Mouse (Mus musculus): ENCODE data around the gene Fam222a. TPM values are rescaled to one million over a fixed set of nuclear protein-coding genes. Genes with fewer than 3 reads are reported as not detected.

Gene Fam222a
- polyA plus RNA-seq, 1 experiment from 2014 or later: 7.1 TPM

DNA sequence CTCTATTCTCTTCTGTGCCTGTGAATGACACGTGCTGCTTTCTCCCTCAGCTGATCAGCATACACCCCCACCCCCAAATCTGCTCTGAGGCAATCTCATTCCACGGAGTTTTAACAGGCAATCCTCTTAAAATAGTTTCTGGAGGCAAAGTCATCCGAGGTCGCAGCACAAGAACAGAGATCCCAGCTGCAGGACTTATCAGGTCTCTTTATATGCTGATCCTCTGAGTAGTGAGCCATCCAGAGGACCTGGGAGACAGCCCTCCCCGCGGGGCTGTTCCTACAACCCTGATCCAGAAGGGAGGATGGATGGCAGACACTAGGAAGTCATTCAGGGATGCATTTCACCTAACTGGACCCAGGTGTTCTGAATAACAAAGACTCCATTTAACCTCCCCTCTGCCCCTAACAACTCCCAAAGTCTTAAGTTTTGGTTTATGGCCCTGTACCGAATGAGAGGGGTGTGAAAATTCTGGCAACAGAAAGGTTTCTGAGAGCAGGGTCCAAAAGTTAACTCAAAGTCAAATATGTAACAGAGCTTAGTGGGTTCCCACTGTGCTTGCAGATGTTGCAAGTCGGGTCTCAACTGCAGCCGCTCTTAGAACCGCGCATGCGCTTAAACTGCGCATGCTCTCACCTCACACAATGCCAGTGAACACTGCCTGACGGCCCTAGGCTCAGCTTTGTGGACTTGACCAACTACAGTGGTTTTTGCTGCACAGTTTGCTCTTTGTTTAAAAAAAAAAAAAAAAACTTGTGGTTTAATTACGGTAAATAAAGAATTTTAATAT lies 26.0 kb upstream of the Fam222a start:
- DNase-seq (ENCODE audit: low spot score) (no peak), ATAC-seq (replicated peaks; ENCODE audit: low FRiP score, low TSS enrichment, low read depth) (no peak)
- no peak overlapping the region for H3K4me2 ChIP-seq (ENCODE audit: low read length)
- peaks cover 26% of the 10 kb centered on the region for H3K4me1 ChIP-seq (replicated peaks; ENCODE audit: control insufficient read depth, insufficient read depth, low read length)
- no peaks in the 10 kb centered on the region for H3K36me3 ChIP-seq (ENCODE audit: control insufficient read depth, insufficient read depth, low read length)
- no peak overlapping the region for H3K4me3 ChIP-seq (ENCODE audit: low read depth, low read length)
- H3K27me3 ChIP-seq (replicated peaks; ENCODE audit: control insufficient read depth, insufficient read depth, low read length): peaks cover 12% of the 10 kb centered on the region
- H3K9me3 ChIP-seq (ENCODE audit: control insufficient read depth, low read length): no peaks in the 10 kb centered on the region
- H3K27ac ChIP-seq (ENCODE audit: low read depth): no peak overlapping the region
- 47% methylated on average over 15 of the region's 15 CpGs for WGBS
- no peak overlapping the region for H3K9ac ChIP-seq (ENCODE audit: low read length)

DNA sequence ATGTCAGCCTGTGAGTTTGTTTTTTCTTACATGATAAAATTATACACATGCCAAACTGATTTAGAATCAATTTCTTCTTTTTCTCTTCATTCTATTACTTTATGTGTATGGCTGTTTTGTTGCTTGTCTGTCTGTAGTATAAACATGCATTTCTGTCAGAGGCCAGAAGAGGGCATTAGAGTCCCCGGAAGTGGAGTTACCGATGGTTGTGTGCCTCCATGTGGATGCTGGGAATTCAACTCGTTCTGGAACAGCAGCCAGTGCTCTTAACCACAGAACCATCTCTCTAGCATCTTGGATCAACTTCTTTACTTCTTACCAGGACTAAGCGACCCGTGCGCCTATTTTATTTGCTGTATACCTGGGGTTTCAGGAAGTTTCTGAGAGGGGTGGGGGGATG lies 24.2 kb upstream of the Fam222a start:
- WGBS: 88% methylated on average over 6 of the region's 6 CpGs
- H3K9me3 ChIP-seq (ENCODE audit: control insufficient read depth, low read length): no peaks in the 10 kb centered on the region
- no peaks in the 10 kb centered on the region for H3K36me3 ChIP-seq (ENCODE audit: control insufficient read depth, insufficient read depth, low read length)
- no peak overlapping the region for H3K4me3 ChIP-seq (ENCODE audit: low read depth, low read length)
- DNase-seq (ENCODE audit: low spot score) (no peak), ATAC-seq (replicated peaks; ENCODE audit: low FRiP score, low TSS enrichment, low read depth) (no peak)
- peaks cover 14% of the 10 kb centered on the region for H3K4me1 ChIP-seq (replicated peaks; ENCODE audit: control insufficient read depth, insufficient read depth, low read length)
- H3K9ac ChIP-seq (ENCODE audit: low read length): no peak overlapping the region
- no peak overlapping the region for H3K4me2 ChIP-seq (ENCODE audit: low read length)
- no peak overlapping the region for H3K27ac ChIP-seq (ENCODE audit: low read depth)
- no peaks in the 10 kb centered on the region for H3K27me3 ChIP-seq (replicated peaks; ENCODE audit: control insufficient read depth, insufficient read depth, low read length)

GRCm38 (mm10) chr5:114544205-114544604 lies 23.6 kb upstream of the Fam222a start:
- ATAC-seq (replicated peaks; ENCODE audit: low FRiP score, low TSS enrichment, low read depth) (no peak), DNase-seq (ENCODE audit: low spot score) (no peak)
- Histone ChIP-seq H3K27ac (ENCODE audit: low read depth) (no peak overlapping the region), H3K4me2 (ENCODE audit: low read length) (no peak overlapping the region), H3K36me3 (ENCODE audit: control insufficient read depth, insufficient read depth, low read length) (no peaks in the 10 kb centered on the region), H3K4me3 (ENCODE audit: low read depth, low read length) (no peak overlapping the region), H3K27me3 (replicated peaks; ENCODE audit: control insufficient read depth, insufficient read depth, low read length) (no peaks in the 10 kb centered on the region), H3K9me3 (ENCODE audit: control insufficient read depth, low read length) (no peaks in the 10 kb centered on the region), H3K4me1 (replicated peaks; ENCODE audit: control insufficient read depth, insufficient read depth, low read length) (peaks cover 10% of the 10 kb centered on the region; the same call in 1 of the 2 replicates), H3K9ac (ENCODE audit: low read length) (no peak overlapping the region)
- WGBS: 95% methylated on average over 4 of the region's 4 CpGs

DNA sequence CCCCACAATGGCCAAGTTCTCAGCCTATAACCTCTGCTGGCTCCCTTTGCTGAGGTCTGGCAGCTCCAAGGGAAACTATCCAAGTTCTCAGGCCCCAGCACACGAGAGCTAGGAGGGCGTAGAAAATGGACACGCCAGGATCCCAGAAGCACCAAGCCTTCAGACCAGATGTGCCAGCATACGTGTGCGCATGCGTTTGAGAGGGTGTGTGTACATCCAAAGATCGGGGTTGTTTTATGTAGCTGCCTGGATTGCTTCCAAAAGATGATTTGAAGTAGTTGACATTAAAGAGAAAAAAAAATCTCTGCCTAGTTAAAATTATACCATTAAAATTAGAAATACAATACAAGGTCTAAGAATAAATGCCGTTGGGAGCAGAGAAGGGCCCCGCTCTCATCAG lies 22.7 kb upstream of the Fam222a start:
- H3K9me3 ChIP-seq (ENCODE audit: control insufficient read depth, low read length): no peaks in the 10 kb centered on the region
- H3K4me2 ChIP-seq (ENCODE audit: low read length): no peak overlapping the region
- no peak overlapping the region for H3K9ac ChIP-seq (ENCODE audit: low read length)
- no peak overlapping the region for H3K4me3 ChIP-seq (ENCODE audit: low read depth, low read length)
- peaks cover 10% of the 10 kb centered on the region; the same call in 1 of the 2 replicates for H3K4me1 ChIP-seq (replicated peaks; ENCODE audit: control insufficient read depth, insufficient read depth, low read length)
- ATAC-seq (replicated peaks; ENCODE audit: low FRiP score, low TSS enrichment, low read depth) (no peak), DNase-seq (ENCODE audit: low spot score) (no peak)
- no peaks in the 10 kb centered on the region for H3K36me3 ChIP-seq (ENCODE audit: control insufficient read depth, insufficient read depth, low read length)
- 52% methylated on average over 9 of the region's 9 CpGs for WGBS
- no peaks in the 10 kb centered on the region for H3K27me3 ChIP-seq (replicated peaks; ENCODE audit: control insufficient read depth, insufficient read depth, low read length)
- H3K27ac ChIP-seq (ENCODE audit: low read depth): peak overlapping the region; percentile 47; the same call in 1 of the 2 replicates

DNA sequence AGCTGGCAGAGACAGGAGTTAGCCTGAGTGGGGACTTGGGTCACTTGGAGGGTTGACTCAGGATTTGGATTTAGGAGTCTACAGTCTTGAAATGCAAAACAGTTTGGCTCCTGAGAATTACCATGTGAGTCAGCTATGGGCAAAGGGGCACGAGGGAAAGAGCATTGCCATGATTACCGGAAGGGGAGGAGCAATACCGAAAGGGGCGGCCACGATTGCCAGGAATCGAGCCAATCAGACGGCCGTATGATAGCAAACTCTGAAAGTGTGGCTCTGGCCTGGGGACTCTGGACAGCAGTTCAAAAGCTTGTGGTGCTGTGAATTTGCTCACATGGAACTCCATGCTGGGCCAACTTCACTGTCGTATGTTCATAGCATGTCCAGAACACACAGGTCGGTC lies 18.8 kb upstream of the Fam222a start:
- Histone ChIP-seq H3K4me3 (ENCODE audit: low read depth, low read length) (no peak overlapping the region), H3K27me3 (replicated peaks; ENCODE audit: control insufficient read depth, insufficient read depth, low read length) (no peaks in the 10 kb centered on the region), H3K9ac (ENCODE audit: low read length) (no peak overlapping the region), H3K27ac (ENCODE audit: low read depth) (no peak overlapping the region), H3K4me1 (replicated peaks; ENCODE audit: control insufficient read depth, insufficient read depth, low read length) (peaks cover 32% of the 10 kb centered on the region), H3K9me3 (ENCODE audit: control insufficient read depth, low read length) (no peaks in the 10 kb centered on the region), H3K4me2 (ENCODE audit: low read length) (no peak overlapping the region), H3K36me3 (ENCODE audit: control insufficient read depth, insufficient read depth, low read length) (no peaks in the 10 kb centered on the region)
- DNase-seq (ENCODE audit: low spot score): no peak
- no peak for ATAC-seq (replicated peaks; ENCODE audit: low FRiP score, low TSS enrichment, low read depth)
- 93% methylated on average over 10 of the region's 10 CpGs for WGBS

DNA sequence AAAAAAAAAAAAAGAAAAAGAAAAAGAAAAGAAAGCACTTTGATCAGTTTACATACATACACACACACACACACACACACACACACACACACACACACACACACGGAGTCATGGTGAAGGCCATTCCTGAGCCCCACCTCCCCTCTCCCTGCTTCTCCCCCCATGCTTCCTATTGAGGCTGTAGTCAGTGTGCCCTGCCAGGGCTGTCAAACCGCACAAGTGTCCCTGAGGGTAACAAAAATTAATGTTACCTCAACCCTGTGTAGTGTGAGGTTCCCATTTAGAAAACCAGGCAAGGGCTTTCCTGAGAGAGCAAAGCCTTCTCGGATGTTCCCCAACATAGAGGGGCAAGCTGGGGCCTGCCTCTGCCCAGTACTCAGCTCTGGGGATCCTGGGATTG lies 18.0 kb upstream of the Fam222a start:
- Histone ChIP-seq H3K4me2 (ENCODE audit: low read length) (no peak overlapping the region), H3K9ac (ENCODE audit: low read length) (no peak overlapping the region)
- ATAC-seq (replicated peaks; ENCODE audit: low FRiP score, low TSS enrichment, low read depth): no peak

DNA sequence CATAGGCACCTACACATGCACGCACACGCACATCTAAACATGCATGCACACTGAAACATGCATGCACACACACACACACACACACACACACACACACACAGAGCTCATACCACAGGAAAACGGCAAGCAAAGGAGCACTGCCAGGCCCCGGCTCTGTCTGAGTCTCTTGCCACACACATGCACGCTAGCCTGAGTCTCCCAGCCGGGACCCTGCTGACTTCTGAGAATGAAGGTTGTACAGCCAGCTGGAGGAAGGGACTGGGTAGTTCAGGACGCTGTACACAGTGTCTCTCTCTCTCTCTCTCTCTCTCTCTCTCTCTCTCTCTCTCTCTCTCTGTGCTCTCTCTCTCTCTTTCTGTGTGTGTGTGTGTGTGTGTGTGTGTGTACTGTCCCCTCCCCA lies 17.4 kb upstream of the Fam222a start:
- no peaks in the 10 kb centered on the region for H3K27me3 ChIP-seq (replicated peaks; ENCODE audit: control insufficient read depth, insufficient read depth, low read length)
- peak overlapping the region; percentile 59; the same call in 1 of the 2 replicates for H3K27ac ChIP-seq (ENCODE audit: low read depth)
- no peaks in the 10 kb centered on the region for H3K36me3 ChIP-seq (ENCODE audit: control insufficient read depth, insufficient read depth, low read length)
- H3K4me2 ChIP-seq (ENCODE audit: low read length): peak overlapping the region; percentile 16; the same call in 1 of the 2 replicates
- 36% methylated on average over 7 of the region's 7 CpGs for WGBS
- no peaks in the 10 kb centered on the region for H3K9me3 ChIP-seq (ENCODE audit: control insufficient read depth, low read length)
- H3K4me1 ChIP-seq (replicated peaks; ENCODE audit: control insufficient read depth, insufficient read depth, low read length): peaks cover 29% of the 10 kb centered on the region
- ATAC-seq (replicated peaks; ENCODE audit: low FRiP score, low TSS enrichment, low read depth) (peak; percentile 41; the same call in 1 of the 2 replicates), DNase-seq (ENCODE audit: low spot score) (no peak)
- H3K9ac ChIP-seq (ENCODE audit: low read length): no peak overlapping the region
- H3K4me3 ChIP-seq (ENCODE audit: low read depth, low read length): no peak overlapping the region

More for the DNA sequence above, 18.0 kb upstream of the Fam222a start:
- no peak for DNase-seq (ENCODE audit: low spot score)
- no peaks in the 10 kb centered on the region for H3K36me3 ChIP-seq (ENCODE audit: control insufficient read depth, insufficient read depth, low read length)
- no peak overlapping the region for H3K27ac ChIP-seq (ENCODE audit: low read depth)
- peaks cover 32% of the 10 kb centered on the region for H3K4me1 ChIP-seq (replicated peaks; ENCODE audit: control insufficient read depth, insufficient read depth, low read length)
- H3K27me3 ChIP-seq (replicated peaks; ENCODE audit: control insufficient read depth, insufficient read depth, low read length): no peaks in the 10 kb centered on the region
- no peak overlapping the region for H3K4me3 ChIP-seq (ENCODE audit: low read depth, low read length)
- no peaks in the 10 kb centered on the region for H3K9me3 ChIP-seq (ENCODE audit: control insufficient read depth, low read length)
- WGBS: 56% methylated on average over 3 of the region's 3 CpGs

GRCm38 (mm10) chr5:114550886-114551492 lies 16.8 kb upstream of the Fam222a start:
- 13% methylated on average over 6 of the region's 6 CpGs for WGBS
- peak overlapping the region; percentile 59; the same call in 1 of the 2 replicates for H3K27ac ChIP-seq (ENCODE audit: low read depth)
- ATAC-seq (replicated peaks; ENCODE audit: low FRiP score, low TSS enrichment, low read depth) (peak; percentile 57), DNase-seq (ENCODE audit: low spot score) (peak; percentile 69)
- no peak overlapping the region for H3K4me3 ChIP-seq (ENCODE audit: low read depth, low read length)
- H3K27me3 ChIP-seq (replicated peaks; ENCODE audit: control insufficient read depth, insufficient read depth, low read length): no peaks in the 10 kb centered on the region
- H3K4me2 ChIP-seq (ENCODE audit: low read length): peak overlapping the region; percentile 16; the same call in 1 of the 2 replicates
- H3K4me1 ChIP-seq (replicated peaks; ENCODE audit: control insufficient read depth, insufficient read depth, low read length): peaks cover 24% of the 10 kb centered on the region
- H3K9me3 ChIP-seq (ENCODE audit: control insufficient read depth, low read length): no peaks in the 10 kb centered on the region
- H3K36me3 ChIP-seq (ENCODE audit: control insufficient read depth, insufficient read depth, low read length): no peaks in the 10 kb centered on the region
- 0 out of 2 replicates have a peak overlapping the region, but pooled peaks have one; percentile 20 for H3K9ac ChIP-seq (ENCODE audit: low read length)

All from intestine, embryonic 14.5 days (tissue).